Mouse (Mus musculus): ENCODE data around the gene 1700029F12Rik. TPM values are rescaled to one million over a fixed set of nuclear protein-coding genes. Genes with fewer than 3 reads are reported as not detected.

Gene 1700029F12Rik
- polyA plus RNA-seq (2015; fragmentation: Nextera tagmentation; extraction: Ambion mirVana), result not detected in 2 replicates

GRCm38 (mm10) chr13:97034262-97034661, at the start of gene 1700029F12Rik:
Gene 1700029F12Rik, minus strand, starts transcription at chr13:97034362.
- Histone ChIP-seq H3K4me1 (no peaks in the 10 kb centered on the region), H3K27me3 (replicated peaks) (no peaks in the 10 kb centered on the region), H3K9ac (no peak within 1 kb of the TSS), H3K9me3 (no peaks in the 10 kb centered on the region), H3K4me3 (replicated peaks) (no peak within 1 kb of the TSS), H3K27ac (no peak within 1 kb of the TSS), H3K36me3 (no peaks in the 10 kb centered on the region), H3K4me2 (no peak within 1 kb of the TSS)
- ATAC-seq (ENCODE audit: insufficient read depth, low FRiP score, low read depth), result no peak
- WGBS, result 78% methylated on average over 2 of the region's 2 CpGs

GRCm38 (mm10) chr13:97082432-97082831, 48.3 kb upstream of the 1700029F12Rik start:
- no peaks in the 10 kb centered on the region for H3K27me3 ChIP-seq (replicated peaks)
- H3K27ac ChIP-seq, result no peak overlapping the region
- no peaks in the 10 kb centered on the region for H3K9me3 ChIP-seq
- 77% methylated on average over 7 of the region's 7 CpGs for WGBS
- ATAC-seq (ENCODE audit: insufficient read depth, low FRiP score, low read depth), result peak; percentile 60; the same call in 1 of the 2 replicates
- H3K4me1 ChIP-seq, result no peaks in the 10 kb centered on the region
- H3K4me3 ChIP-seq (replicated peaks), result no peak overlapping the region
- H3K36me3 ChIP-seq, result no peaks in the 10 kb centered on the region
- no peak overlapping the region for H3K9ac ChIP-seq
- H3K4me2 ChIP-seq, result no peak overlapping the region

GRCm38 (mm10) chr13:97080615-97081014, 46.5 kb upstream of the 1700029F12Rik start:
- Histone ChIP-seq H3K9me3 (no peaks in the 10 kb centered on the region), H3K9ac (no peak overlapping the region), H3K27me3 (replicated peaks) (no peaks in the 10 kb centered on the region), H3K36me3 (no peaks in the 10 kb centered on the region), H3K4me3 (replicated peaks) (no peak overlapping the region), H3K27ac (no peak overlapping the region), H3K4me2 (no peak overlapping the region), H3K4me1 (no peaks in the 10 kb centered on the region)
- no peak for ATAC-seq (ENCODE audit: insufficient read depth, low FRiP score, low read depth)
- WGBS, result 85% methylated on average over 3 of the region's 3 CpGs

- H3K9ac ChIP-seq, result no peak overlapping the region
- no peaks in the 10 kb centered on the region for H3K4me1 ChIP-seq
- no peak for ATAC-seq (ENCODE audit: insufficient read depth, low FRiP score, low read depth)
- H3K27ac ChIP-seq, result no peak overlapping the region
- H3K36me3 ChIP-seq, result no peaks in the 10 kb centered on the region
- H3K27me3 ChIP-seq (replicated peaks), result no peaks in the 10 kb centered on the region
- no peak overlapping the region for H3K4me3 ChIP-seq (replicated peaks)
- no peaks in the 10 kb centered on the region for H3K9me3 ChIP-seq
- WGBS, result 80% methylated on average over 2 of the region's 2 CpGs
- H3K4me2 ChIP-seq, result no peak overlapping the region
Observed at GRCm38 (mm10) chr13:97080201-97080600, 46.0 kb upstream of the 1700029F12Rik start.

- no peaks in the 10 kb centered on the region for H3K4me1 ChIP-seq
Observed at GRCm38 (mm10) chr13:97077556-97077955, 43.4 kb upstream of the 1700029F12Rik start.

GRCm38 (mm10) chr13:97073497-97073896, 39.3 kb upstream of the 1700029F12Rik start:
- ATAC-seq (ENCODE audit: insufficient read depth, low FRiP score, low read depth), result no peak
- whole genome bisulfite sequencing, result 56% methylated on average over 1 of the region's 1 CpGs
- Histone ChIP-seq H3K9me3 (no peaks in the 10 kb centered on the region), H3K4me3 (replicated peaks) (no peak overlapping the region), H3K4me2 (no peak overlapping the region), H3K9ac (no peak overlapping the region), H3K4me1 (0 out of 2 replicates have a peak, but pooled peaks cover 4% of the 10 kb centered on the region), H3K36me3 (no peaks in the 10 kb centered on the region), H3K27ac (no peak overlapping the region), H3K27me3 (replicated peaks) (no peaks in the 10 kb centered on the region)

More at GRCm38 (mm10) chr13:97077556-97077955, 43.4 kb upstream of the 1700029F12Rik start:
- Histone ChIP-seq H3K4me3 (replicated peaks) (no peak overlapping the region), H3K36me3 (no peaks in the 10 kb centered on the region), H3K27ac (no peak overlapping the region), H3K9ac (no peak overlapping the region), H3K9me3 (no peaks in the 10 kb centered on the region), H3K27me3 (replicated peaks) (no peaks in the 10 kb centered on the region), H3K4me2 (no peak overlapping the region)
- 98% methylated on average over 2 of the region's 2 CpGs for WGBS
- no peak for ATAC-seq (ENCODE audit: insufficient read depth, low FRiP score, low read depth)

GRCm38 (mm10) chr13:97071626-97072241, 37.6 kb upstream of the 1700029F12Rik start:
- WGBS, result under 1% methylated on average over 62 of the region's 76 CpGs
- H3K4me1 ChIP-seq, result 0 out of 2 replicates have a peak, but pooled peaks cover 4% of the 10 kb centered on the region
- H3K4me2 ChIP-seq, result peak overlapping the region; percentile 100
- H3K9me3 ChIP-seq, result no peaks in the 10 kb centered on the region
- no peaks in the 10 kb centered on the region for H3K27me3 ChIP-seq (replicated peaks)
- peak overlapping the region; percentile 26 for H3K9ac ChIP-seq
- peak; percentile 77; the same call in 1 of the 2 replicates for ATAC-seq (ENCODE audit: insufficient read depth, low FRiP score, low read depth)
- H3K36me3 ChIP-seq, result no peaks in the 10 kb centered on the region
- no peak overlapping the region for H3K27ac ChIP-seq
- peak overlapping the region; percentile 73 for H3K4me3 ChIP-seq (replicated peaks)

GRCm38 (mm10) chr13:97070931-97071625, 36.9 kb upstream of the 1700029F12Rik start:
- H3K4me2 ChIP-seq, result peak overlapping the region; percentile 100
- peak; percentile 29; the same call in 1 of the 2 replicates for ATAC-seq (ENCODE audit: insufficient read depth, low FRiP score, low read depth)
- WGBS, result under 1% methylated on average over 83 of the region's 85 CpGs
- no peaks in the 10 kb centered on the region for H3K9me3 ChIP-seq
- H3K27ac ChIP-seq, result no peak overlapping the region
- no peaks in the 10 kb centered on the region for H3K36me3 ChIP-seq
- H3K27me3 ChIP-seq (replicated peaks), result no peaks in the 10 kb centered on the region
- H3K9ac ChIP-seq, result peak overlapping the region; percentile 26
- 0 out of 2 replicates have a peak, but pooled peaks cover 4% of the 10 kb centered on the region for H3K4me1 ChIP-seq
- H3K4me3 ChIP-seq (replicated peaks), result peak overlapping the region; percentile 73

GRCm38 (mm10) chr13:97068151-97068550, 34.0 kb upstream of the 1700029F12Rik start:
- Histone ChIP-seq H3K27me3 (replicated peaks) (no peaks in the 10 kb centered on the region), H3K9ac (no peak overlapping the region), H3K4me3 (replicated peaks) (no peak overlapping the region), H3K27ac (no peak overlapping the region), H3K36me3 (no peaks in the 10 kb centered on the region), H3K4me1 (0 out of 2 replicates have a peak, but pooled peaks cover 4% of the 10 kb centered on the region), H3K4me2 (no peak overlapping the region), H3K9me3 (no peaks in the 10 kb centered on the region)
- WGBS, result 70% methylated on average over 8 of the region's 8 CpGs
- no peak for ATAC-seq (ENCODE audit: insufficient read depth, low FRiP score, low read depth)

GRCm38 (mm10) chr13:97067691-97068090, 33.5 kb upstream of the 1700029F12Rik start:
- no peaks in the 10 kb centered on the region for H3K9me3 ChIP-seq
- H3K4me2 ChIP-seq, result no peak overlapping the region
- H3K4me3 ChIP-seq (replicated peaks), result no peak overlapping the region
- WGBS, result 31% methylated on average over 6 of the region's 6 CpGs
- H3K9ac ChIP-seq, result no peak overlapping the region
- no peak for ATAC-seq (ENCODE audit: insufficient read depth, low FRiP score, low read depth)
- H3K4me1 ChIP-seq, result 0 out of 2 replicates have a peak, but pooled peaks cover 4% of the 10 kb centered on the region
- H3K27ac ChIP-seq, result no peak overlapping the region
- no peaks in the 10 kb centered on the region for H3K27me3 ChIP-seq (replicated peaks)
- H3K36me3 ChIP-seq, result no peaks in the 10 kb centered on the region

GRCm38 (mm10) chr13:97066649-97067550, 32.7 kb upstream of the 1700029F12Rik start, which contains the start of gene Fam169a:
Gene Fam169a, plus strand, starts transcription at chr13:97067286.
- no peak within 1 kb of the TSS for H3K4me2 ChIP-seq
- no peak within 1 kb of the TSS for H3K4me3 ChIP-seq (replicated peaks)
- no peak within 1 kb of the TSS for H3K9ac ChIP-seq
- H3K4me1 ChIP-seq, result 0 out of 2 replicates have a peak, but pooled peaks cover 4% of the 10 kb centered on the region
- H3K27ac ChIP-seq, result no peak within 1 kb of the TSS
- no peaks in the 10 kb centered on the region for H3K9me3 ChIP-seq
- ATAC-seq (ENCODE audit: insufficient read depth, low FRiP score, low read depth), result peak; percentile 74
- 67% methylated on average over 15 of the region's 15 CpGs for WGBS
- H3K27me3 ChIP-seq (replicated peaks), result no peaks in the 10 kb centered on the region
- no peaks in the 10 kb centered on the region for H3K36me3 ChIP-seq
